Mouse (Mus musculus) mature B cell (primary cell): ENCODE results near the gene Dock2.

Experiments used
- in situ Hi-C: fragments of 300-500 bp; cut with MboI; formaldehyde crosslinking; loops from 2 replicates; pipeline ENCODE4 v1.14.3; 2019

Gene Dock2

GRCm38 (mm10) chr11:34290708-34291107, 493.0 kb downstream of the Dock2 start:
- in situ Hi-C loops, result no loop called here

DNA sequence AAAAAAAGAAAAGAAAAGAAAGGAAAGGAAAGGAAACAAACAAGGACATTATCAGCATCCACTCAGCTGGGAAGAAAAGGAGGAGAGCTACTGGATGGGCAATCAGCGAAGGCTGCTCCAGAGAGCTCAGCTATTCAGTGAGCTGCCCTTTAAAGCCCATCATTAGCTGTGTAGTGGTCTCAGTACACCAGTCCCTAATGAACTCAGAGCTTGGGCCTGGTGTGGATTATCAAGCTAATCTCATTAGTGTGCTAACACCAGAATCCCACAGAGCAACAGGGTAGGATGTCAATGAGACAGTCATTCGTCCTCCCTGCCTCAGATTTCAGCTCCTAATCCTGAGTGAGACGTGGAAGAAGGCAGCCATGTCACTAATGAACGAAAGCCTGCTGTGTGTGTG, 493.4 kb downstream of the Dock2 start:
- in situ Hi-C loops, result no loop called here

- in situ Hi-C loops, result no loop called here
Observed at GRCm38 (mm10) chr11:34284124-34284808, 499.4 kb downstream of the Dock2 start.

- in situ Hi-C loops, result no loop called here
Observed at GRCm38 (mm10) chr11:34277047-34277445, 506.6 kb downstream of the Dock2 start.

- in situ Hi-C loops, result no loop called here
Observed at GRCm38 (mm10) chr11:34276363-34277046, 507.2 kb downstream of the Dock2 start.

GRCm38 (mm10) chr11:34275941-34276340, 507.8 kb downstream of the Dock2 start:
- in situ Hi-C loops, result no loop called here

GRCm38 (mm10) chr11:34272016-34272415, 511.7 kb downstream of the Dock2 start:
- in situ Hi-C loops, result no loop called here

GRCm38 (mm10) chr11:34264099-34264498, 519.6 kb downstream of the Dock2 start:
- in situ Hi-C loops, result no loop called here

DNA sequence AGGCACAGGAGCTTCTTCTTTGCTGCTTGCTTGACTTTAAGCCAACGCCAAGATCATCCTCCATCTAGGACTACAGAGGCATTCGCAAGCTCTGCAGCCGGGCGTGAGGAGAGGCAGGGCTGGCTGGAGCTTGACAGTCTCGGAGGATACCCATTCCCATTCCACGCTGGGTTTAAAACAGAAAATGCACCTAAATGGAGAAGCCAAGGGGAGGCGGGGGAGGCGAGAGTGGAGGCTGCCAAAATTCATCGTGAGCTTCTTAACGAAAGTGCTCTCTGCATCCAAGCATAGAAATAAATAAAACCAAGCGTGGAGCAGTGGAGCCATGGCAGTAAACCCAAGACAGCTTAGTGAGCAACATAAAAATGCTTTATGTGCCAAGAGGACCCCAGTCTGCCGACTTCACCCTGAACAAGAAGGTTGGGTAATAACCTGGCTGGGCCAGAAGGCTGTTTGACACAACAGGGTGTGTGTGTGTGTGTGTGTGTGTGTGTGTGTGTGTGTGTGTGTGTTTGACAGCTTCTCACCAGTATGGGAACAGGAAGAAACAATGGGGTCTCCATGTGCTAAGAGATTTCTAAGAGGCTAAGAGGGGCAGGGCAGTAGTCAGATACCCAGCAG, 524.7 kb downstream of the Dock2 start:
- in situ Hi-C loops, result no loop called here

- in situ Hi-C loops, result no loop called here
Observed at GRCm38 (mm10) chr11:34257548-34258189, 526.0 kb downstream of the Dock2 start.

GRCm38 (mm10) chr11:34242979-34243378, 540.7 kb downstream of the Dock2 start:
- in situ Hi-C loops, result no loop called here

GRCm38 (mm10) chr11:34240252-34240651, 543.4 kb downstream of the Dock2 start:
- in situ Hi-C loops, result no loop called here

- in situ Hi-C loops, result no loop called here
Observed at GRCm38 (mm10) chr11:34239691-34240090, 544.0 kb downstream of the Dock2 start.

DNA sequence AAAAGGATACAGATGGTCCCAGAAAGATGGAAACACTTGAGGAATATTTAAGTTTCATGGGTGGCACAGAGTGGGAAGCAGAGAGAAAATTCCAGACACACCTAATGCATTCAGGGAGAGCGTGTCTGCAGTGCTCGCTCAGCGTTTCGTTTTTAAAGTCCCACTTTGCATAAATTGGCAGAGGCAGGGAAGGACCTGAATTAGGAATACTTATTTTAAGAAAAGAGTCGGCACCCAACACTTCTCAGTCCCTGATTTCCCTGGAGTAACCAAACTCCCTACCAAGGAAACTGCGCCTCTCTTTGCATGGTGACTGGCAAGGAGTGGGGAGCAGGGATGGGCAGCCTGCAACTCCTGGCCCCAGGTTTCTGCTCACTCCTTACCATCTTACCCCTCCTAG, 546.8 kb downstream of the Dock2 start:
- in situ Hi-C loops, result no loop called here

DNA sequence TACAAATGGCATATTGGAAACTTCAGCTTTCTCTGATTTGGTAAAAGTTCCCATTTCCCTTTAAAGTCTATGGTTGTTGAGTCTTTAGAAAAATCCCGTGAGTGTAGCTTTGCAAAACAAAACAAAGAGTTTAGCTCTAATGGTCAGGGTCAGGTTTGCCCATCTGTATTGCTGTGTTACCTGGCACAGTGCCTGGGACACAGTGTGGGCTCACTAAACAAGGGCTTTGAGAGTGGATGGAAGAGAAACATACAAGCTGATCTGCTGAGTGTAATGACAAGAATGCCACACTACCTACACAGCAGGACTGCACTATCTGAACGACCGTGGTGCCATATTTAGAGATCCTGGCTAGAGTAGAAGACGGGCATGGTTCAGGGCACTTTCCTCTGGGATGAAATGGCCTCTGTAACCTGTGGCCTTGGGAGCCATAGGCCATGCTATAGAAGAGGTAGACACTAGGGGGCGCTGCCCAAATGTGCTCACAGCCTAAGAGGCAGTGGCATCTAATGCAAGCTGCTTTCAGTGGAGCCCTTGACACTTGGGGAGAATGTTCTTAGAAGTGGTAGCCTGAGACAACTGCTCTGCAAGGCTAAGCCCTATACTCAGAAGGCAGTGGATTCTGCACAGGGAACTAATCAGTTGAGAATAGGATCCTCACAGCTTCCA, 547.5 kb downstream of the Dock2 start:
- in situ Hi-C loops, result no loop called here

GRCm38 (mm10) chr11:34228758-34229364, 554.8 kb downstream of the Dock2 start:
- in situ Hi-C loops, result no loop called here

- in situ Hi-C loops, result no loop called here
Observed at GRCm38 (mm10) chr11:34227180-34227579, 556.5 kb downstream of the Dock2 start.

GRCm38 (mm10) chr11:34220596-34220995, 563.1 kb downstream of the Dock2 start:
- in situ Hi-C loops, result loop anchor here (25.0 kb wide), 1 partner anchor 258 kb away; the partner anchor contains the start of gene Kcnmb1

GRCm38 (mm10) chr11:34212853-34213252, 570.8 kb downstream of the Dock2 start:
- in situ Hi-C loops, result loop anchor here (25.0 kb wide), 1 partner anchor 251 kb away; the partner anchor contains the start of gene Kcnmb1

DNA sequence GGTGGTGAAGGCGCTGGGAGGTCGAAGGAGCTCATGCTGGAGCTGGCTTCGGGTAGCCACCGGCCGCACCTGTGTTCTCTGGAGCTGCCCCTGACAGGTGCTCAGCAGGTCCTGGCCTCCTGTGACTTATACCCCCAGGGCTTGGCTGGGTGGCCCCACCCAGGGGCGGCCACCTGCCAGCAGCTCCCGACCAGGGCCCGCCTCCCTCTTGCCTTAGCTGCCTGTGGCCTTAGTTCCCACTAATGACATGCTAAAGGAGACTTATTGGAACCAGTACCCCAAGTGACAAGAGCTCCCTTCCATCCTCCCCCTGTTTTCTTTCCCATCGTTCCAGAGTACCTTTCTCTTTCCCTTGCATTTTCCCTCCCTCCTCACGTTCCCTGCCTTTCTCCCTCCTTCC, 575.7 kb downstream of the Dock2 start, which contains the start of gene Foxi1:
Foxi1 (minus strand) TSS at position 101 of the 400 bp plus-strand sequence.
- in situ Hi-C loops, result loop anchor here (25.0 kb wide), 1 partner anchor 246 kb away; the partner anchor contains the start of gene Kcnmb1

- in situ Hi-C loops, result loop anchor here (25.0 kb wide), 1 partner anchor 240 kb away; the partner anchor contains the start of gene Kcnmb1
Observed at GRCm38 (mm10) chr11:34202769-34203168, 580.9 kb downstream of the Dock2 start.
